Mouse (Mus musculus) neutrophil, adult 83 days (primary cell): Measurements from ENCODE around the gene Gm3317. TPM values are rescaled to one million over a fixed set of nuclear protein-coding genes. Genes with fewer than 3 reads are reported as not detected.

Source experiments
- total RNA-seq, 2 experiments: library from RNA; stranded (reverse); gene quantifications; one replicate each; pipeline ENCODE4 v1.2.4; 2023

Gm3317 gene
- total RNA-seq: not detected

DNA sequence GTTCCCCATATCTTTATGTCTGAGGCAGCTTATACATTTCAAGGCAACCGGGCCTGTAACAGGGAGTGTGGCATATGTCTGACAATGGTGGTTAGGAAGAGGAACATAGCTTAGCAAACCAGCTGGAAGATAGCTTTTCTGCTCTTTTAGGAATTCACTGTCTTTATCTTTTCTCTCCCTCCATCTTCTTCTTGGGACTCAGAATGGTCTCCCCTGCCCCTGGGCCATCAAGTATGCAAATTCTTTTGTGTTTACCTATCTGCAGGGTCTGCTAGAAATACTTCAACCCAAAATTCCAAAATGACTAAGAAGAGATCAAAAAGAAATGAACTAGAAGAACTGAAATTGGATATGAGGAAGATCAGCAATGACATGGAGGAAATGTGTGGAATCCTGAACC lies at the start of gene Gm3317:
Gene Gm3317, plus strand, starts transcription at position 301 of the 400 bp plus-strand sequence.

DNA sequence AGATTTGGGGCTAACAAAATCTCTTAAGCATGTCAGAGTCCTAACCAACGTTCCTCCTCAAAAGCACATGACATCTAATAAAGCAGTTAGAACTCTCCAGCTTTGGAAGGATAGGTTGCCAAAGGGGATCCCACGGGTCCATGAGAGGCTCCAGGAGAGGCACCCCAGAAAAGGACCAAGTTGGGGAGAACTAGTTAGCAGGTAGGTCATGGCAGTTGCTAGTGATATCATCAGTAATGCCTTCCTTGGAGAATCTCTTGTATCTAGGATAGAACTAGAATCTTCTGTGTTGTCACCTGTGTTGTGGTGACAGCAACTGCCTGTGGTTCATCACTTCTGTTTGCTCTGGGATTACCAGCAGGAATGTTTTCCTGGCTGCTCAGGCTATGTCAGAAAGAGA lies 33.1 kb upstream of the Gm3317 start, which contains the start of gene Gm8279:
Gene Gm8279, plus strand, starts transcription at position 301 of the 400 bp plus-strand sequence.

DNA sequence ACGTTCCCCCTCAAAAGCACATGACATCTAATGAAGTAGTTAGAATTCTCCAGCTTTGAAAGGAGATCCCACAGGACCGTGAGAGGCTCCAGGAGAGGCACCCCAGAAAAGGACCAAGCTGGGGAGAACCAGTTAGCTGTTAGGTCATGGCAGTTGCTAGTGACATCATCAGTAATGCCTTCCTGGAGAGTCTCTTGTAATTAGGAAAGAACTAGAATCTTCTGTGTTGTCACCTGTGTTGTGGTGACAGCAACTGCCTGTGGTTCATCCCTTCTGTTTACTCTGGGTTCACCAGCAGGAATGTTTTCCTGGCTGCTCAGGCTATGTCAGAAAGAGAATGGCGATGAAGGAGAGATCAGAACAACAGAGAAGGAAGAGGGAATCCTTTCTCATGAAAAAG lies 21.2 kb downstream of the Gm3317 start, which contains the start of gene Gm8271:
Gene Gm8271, plus strand, starts transcription at position 301 of the 400 bp plus-strand sequence.

Other genes with a start within 250 kb of the Gm3317 start
- not detected for gene Gm8297, start 180.6 kb upstream of the Gm3317 start, total RNA-seq
- not detected for gene Gm3298, start 148.6 kb upstream of the Gm3317 start, total RNA-seq
- not detected for gene 4930555G01Rik, start 113.9 kb upstream of the Gm3317 start, total RNA-seq
- not detected for gene Gm8281, start 93.5 kb upstream of the Gm3317 start, total RNA-seq
- not detected for gene Gm8279, start 33.0 kb upstream of the Gm3317 start, total RNA-seq
- not detected for gene Gm8271, start 21.3 kb downstream of the Gm3317 start, total RNA-seq
- not detected for gene Gm3526, start 96.0 kb downstream of the Gm3317 start, total RNA-seq
- not detected for gene Gm3542, start 170.4 kb downstream of the Gm3317 start, total RNA-seq
- not detected for gene Gm3500, start 224.5 kb downstream of the Gm3317 start, total RNA-seq